Mouse (Mus musculus): Measurements from ENCODE around the gene Anks1. TPM values are rescaled to one million over a fixed set of nuclear protein-coding genes. Genes with fewer than 3 reads are reported as not detected.

Gene Anks1
- polyA plus RNA-seq, 1 experiment from 2014 or later: 21.4 TPM

GRCm38 (mm10) chr17:28022854-28023655 lies 113.9 kb downstream of the Anks1 start:
- Histone ChIP-seq H3K27ac (peak overlapping the region; percentile 35; the same call in 1 of the 2 replicates), H3K4me3 (no peak overlapping the region), H3K27me3 (ENCODE audit: poor library complexity, severe bottlenecking) (no peaks in the 10 kb centered on the region), H3K4me1 (peaks cover 75% of the 10 kb centered on the region), H3K36me3 (replicated peaks) (peaks cover 11% of the 10 kb centered on the region), H3K9me3 (no peaks in the 10 kb centered on the region)
- DNase-seq (ENCODE audit: extremely low spot score, low spot score): no peak
- 87% methylated on average over 22 of the region's 22 CpGs for WGBS

- no peak for DNase-seq (ENCODE audit: extremely low spot score, low spot score)
- H3K9me3 ChIP-seq: no peaks in the 10 kb centered on the region
- H3K4me1 ChIP-seq: peaks cover 73% of the 10 kb centered on the region
- 82% methylated on average over 5 of the region's 5 CpGs for WGBS
- peak overlapping the region; percentile 60; the same call in 1 of the 2 replicates for H3K27ac ChIP-seq
- H3K4me3 ChIP-seq: no peak overlapping the region
- peaks cover 11% of the 10 kb centered on the region for H3K36me3 ChIP-seq (replicated peaks)
- H3K27me3 ChIP-seq (ENCODE audit: poor library complexity, severe bottlenecking): no peaks in the 10 kb centered on the region
Observed at GRCm38 (mm10) chr17:28025541-28025961, 116.4 kb downstream of the Anks1 start.

- WGBS: 87% methylated on average over 14 of the region's 14 CpGs
- Histone ChIP-seq H3K4me3 (no peak overlapping the region), H3K27me3 (ENCODE audit: poor library complexity, severe bottlenecking) (no peaks in the 10 kb centered on the region), H3K9me3 (no peaks in the 10 kb centered on the region), H3K36me3 (replicated peaks) (peaks cover 11% of the 10 kb centered on the region), H3K27ac (peak overlapping the region; percentile 60; the same call in 1 of the 2 replicates), H3K4me1 (peaks cover 74% of the 10 kb centered on the region)
- no peak for DNase-seq (ENCODE audit: extremely low spot score, low spot score)
Observed at GRCm38 (mm10) chr17:28026111-28026872, 117.2 kb downstream of the Anks1 start.

GRCm38 (mm10) chr17:28027197-28027596 lies 118.1 kb downstream of the Anks1 start:
- Histone ChIP-seq H3K36me3 (replicated peaks) (peaks cover 11% of the 10 kb centered on the region), H3K27ac (peak overlapping the region; percentile 22; the same call in 1 of the 2 replicates), H3K9me3 (no peaks in the 10 kb centered on the region), H3K4me1 (peaks cover 77% of the 10 kb centered on the region), H3K4me3 (no peak overlapping the region), H3K27me3 (ENCODE audit: poor library complexity, severe bottlenecking) (no peaks in the 10 kb centered on the region)
- 93% methylated on average over 6 of the region's 6 CpGs for WGBS
- no peak for DNase-seq (ENCODE audit: extremely low spot score, low spot score)

GRCm38 (mm10) chr17:28028236-28028635 lies 119.1 kb downstream of the Anks1 start:
- Histone ChIP-seq H3K4me3 (no peak overlapping the region), H3K27ac (no peak overlapping the region), H3K4me1 (peaks cover 79% of the 10 kb centered on the region), H3K27me3 (ENCODE audit: poor library complexity, severe bottlenecking) (no peaks in the 10 kb centered on the region), H3K9me3 (no peaks in the 10 kb centered on the region), H3K36me3 (replicated peaks) (peaks cover 6% of the 10 kb centered on the region)
- DNase-seq (ENCODE audit: extremely low spot score, low spot score): no peak
- 77% methylated on average over 10 of the region's 10 CpGs for WGBS

GRCm38 (mm10) chr17:28029308-28029707 lies 120.2 kb downstream of the Anks1 start:
- peaks cover 76% of the 10 kb centered on the region for H3K4me1 ChIP-seq
- H3K9me3 ChIP-seq: no peaks in the 10 kb centered on the region
- no peaks in the 10 kb centered on the region for H3K27me3 ChIP-seq (ENCODE audit: poor library complexity, severe bottlenecking)
- 58% methylated on average over 2 of the region's 2 CpGs for WGBS
- H3K36me3 ChIP-seq (replicated peaks): peaks cover 5% of the 10 kb centered on the region
- no peak for DNase-seq (ENCODE audit: extremely low spot score, low spot score)
- no peak overlapping the region; the same call in 1 of the 2 replicates for H3K27ac ChIP-seq
- no peak overlapping the region for H3K4me3 ChIP-seq

- Histone ChIP-seq H3K4me3 (no peak overlapping the region), H3K27me3 (ENCODE audit: poor library complexity, severe bottlenecking) (no peaks in the 10 kb centered on the region), H3K36me3 (replicated peaks) (peaks cover 5% of the 10 kb centered on the region), H3K9me3 (no peaks in the 10 kb centered on the region), H3K4me1 (peaks cover 70% of the 10 kb centered on the region), H3K27ac (peak overlapping the region; percentile 52; the same call in 1 of the 2 replicates)
- 91% methylated on average over 10 of the region's 10 CpGs for WGBS
- DNase-seq (ENCODE audit: extremely low spot score, low spot score): no peak
Observed at GRCm38 (mm10) chr17:28030446-28030845, 121.3 kb downstream of the Anks1 start.

GRCm38 (mm10) chr17:28031281-28031941 lies 122.3 kb downstream of the Anks1 start:
- Histone ChIP-seq H3K27ac (peak overlapping the region; percentile 75; the same call in 1 of the 2 replicates), H3K4me1 (peaks cover 60% of the 10 kb centered on the region), H3K9me3 (no peaks in the 10 kb centered on the region), H3K36me3 (replicated peaks) (peaks cover 13% of the 10 kb centered on the region), H3K4me3 (no peak overlapping the region), H3K27me3 (ENCODE audit: poor library complexity, severe bottlenecking) (no peaks in the 10 kb centered on the region)
- DNase-seq (ENCODE audit: extremely low spot score, low spot score): no peak
- 87% methylated on average over 9 of the region's 9 CpGs for WGBS

- H3K4me3 ChIP-seq: no peak overlapping the region
- peaks cover 63% of the 10 kb centered on the region for H3K4me1 ChIP-seq
- H3K36me3 ChIP-seq (replicated peaks): peaks cover 9% of the 10 kb centered on the region
- no peaks in the 10 kb centered on the region for H3K9me3 ChIP-seq
- no peaks in the 10 kb centered on the region for H3K27me3 ChIP-seq (ENCODE audit: poor library complexity, severe bottlenecking)
- 82% methylated on average over 10 of the region's 10 CpGs for WGBS
- no peak for DNase-seq (ENCODE audit: extremely low spot score, low spot score)
- peak overlapping the region; percentile 75 for H3K27ac ChIP-seq
Observed at GRCm38 (mm10) chr17:28032219-28032618, 123.1 kb downstream of the Anks1 start.

GRCm38 (mm10) chr17:28033046-28033580 lies 124.0 kb downstream of the Anks1 start:
- Histone ChIP-seq H3K9me3 (no peaks in the 10 kb centered on the region), H3K27ac (peak overlapping the region; percentile 75), H3K4me1 (peaks cover 67% of the 10 kb centered on the region), H3K36me3 (replicated peaks) (peaks cover 8% of the 10 kb centered on the region), H3K4me3 (no peak overlapping the region), H3K27me3 (ENCODE audit: poor library complexity, severe bottlenecking) (no peaks in the 10 kb centered on the region)
- WGBS: 26% methylated on average over 3 of the region's 3 CpGs
- DNase-seq (ENCODE audit: extremely low spot score, low spot score): no peak

GRCm38 (mm10) chr17:28034986-28035385 lies 125.9 kb downstream of the Anks1 start:
- H3K4me1 ChIP-seq: peaks cover 54% of the 10 kb centered on the region
- peaks cover 18% of the 10 kb centered on the region for H3K36me3 ChIP-seq (replicated peaks)
- no peak overlapping the region for H3K27ac ChIP-seq
- no peaks in the 10 kb centered on the region for H3K27me3 ChIP-seq (ENCODE audit: poor library complexity, severe bottlenecking)
- WGBS: 82% methylated on average over 8 of the region's 8 CpGs
- no peaks in the 10 kb centered on the region for H3K9me3 ChIP-seq
- H3K4me3 ChIP-seq: no peak overlapping the region
- DNase-seq (ENCODE audit: extremely low spot score, low spot score): no peak

Measured in forebrain, embryonic 10.5 days (tissue).